Mouse (Mus musculus): ENCODE data around the gene Kat14. TPM values are rescaled to one million over a fixed set of nuclear protein-coding genes. Genes with fewer than 3 reads are reported as not detected.
"Not testable (repeated sequence)": the region's sequence is repeated elsewhere in the genome, so short reads cannot be mapped to it uniquely, and the experiment has no call there.

Kat14 gene
- polyA plus RNA-seq, 1 experiment: 0.91 TPM

DNA sequence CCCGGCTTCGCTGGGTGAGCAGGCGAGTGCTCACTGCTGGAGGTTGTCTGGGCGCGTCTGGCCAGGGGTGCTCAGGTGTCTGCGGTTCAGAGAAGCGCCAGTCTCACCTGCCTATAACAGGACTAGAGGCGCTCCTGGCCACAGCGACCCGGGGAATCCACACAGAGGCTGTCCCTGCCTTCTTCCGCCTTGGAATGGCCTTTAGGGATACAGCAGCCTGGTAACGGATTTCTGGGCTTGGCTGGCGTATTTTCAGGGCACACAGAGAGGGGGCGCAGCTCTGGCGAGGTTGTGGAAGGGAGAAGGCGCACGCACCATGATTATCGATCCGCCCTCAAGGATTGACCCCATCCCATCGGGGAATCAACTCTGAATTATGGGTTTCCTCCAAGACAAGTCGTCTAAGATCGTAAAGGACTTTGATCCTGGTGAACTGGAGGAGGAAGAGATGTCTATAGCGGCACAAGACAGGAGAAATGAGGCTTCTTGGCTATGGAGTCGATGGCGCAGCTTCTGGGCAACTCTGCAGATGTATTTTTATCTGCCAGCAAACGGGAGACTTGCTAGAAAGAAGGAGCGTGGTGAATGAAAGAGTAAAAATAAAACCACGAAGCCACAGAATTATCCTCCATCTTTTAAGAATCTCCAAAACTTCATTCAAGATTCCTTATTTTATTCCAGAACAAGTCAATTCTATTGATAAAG lies 35.5 kb upstream of the Kat14 start:
- Histone ChIP-seq H3K4me3 (replicated peaks) (no peak overlapping the region), H3K4me1 (ENCODE audit: control insufficient read depth) (peaks cover 2% of the 10 kb centered on the region), H3K27me3 (ENCODE audit: control insufficient read depth) (peaks cover 77% of the 10 kb centered on the region), H3K9me3 (ENCODE audit: control insufficient read depth, low read length) (peaks cover 3% of the 10 kb centered on the region; the same call in 1 of the 2 replicates), H3K36me3 (ENCODE audit: control insufficient read depth) (no peaks in the 10 kb centered on the region)
- TF ChIP-seq GATA1 (IDR thresholded peaks at IDR 0.05; ENCODE audit: low read length) (no peak), TAL1 (IDR thresholded peaks at IDR 0.05; ENCODE audit: low read length) (no peak)

DNA sequence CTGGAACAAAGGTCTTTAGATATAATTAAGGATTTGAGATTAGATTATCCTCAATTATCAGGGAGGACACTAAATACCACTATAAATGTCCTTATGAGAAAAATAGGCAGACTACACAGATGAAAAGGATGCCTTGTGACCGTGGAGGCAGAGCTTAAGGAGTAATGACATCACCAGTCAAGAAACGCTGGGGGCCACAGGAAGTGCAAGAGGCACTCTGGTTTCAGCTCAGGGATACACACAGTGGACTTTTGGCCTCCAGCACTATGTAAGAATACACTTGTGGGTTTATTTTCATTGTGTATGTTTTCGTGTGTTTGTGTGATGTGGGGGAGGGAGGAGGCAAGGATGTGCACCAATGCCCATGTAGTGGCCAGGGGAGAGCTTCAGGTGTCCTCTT lies 31.6 kb upstream of the Kat14 start:
- no peak overlapping the region for H3K4me3 ChIP-seq (replicated peaks)

DNA sequence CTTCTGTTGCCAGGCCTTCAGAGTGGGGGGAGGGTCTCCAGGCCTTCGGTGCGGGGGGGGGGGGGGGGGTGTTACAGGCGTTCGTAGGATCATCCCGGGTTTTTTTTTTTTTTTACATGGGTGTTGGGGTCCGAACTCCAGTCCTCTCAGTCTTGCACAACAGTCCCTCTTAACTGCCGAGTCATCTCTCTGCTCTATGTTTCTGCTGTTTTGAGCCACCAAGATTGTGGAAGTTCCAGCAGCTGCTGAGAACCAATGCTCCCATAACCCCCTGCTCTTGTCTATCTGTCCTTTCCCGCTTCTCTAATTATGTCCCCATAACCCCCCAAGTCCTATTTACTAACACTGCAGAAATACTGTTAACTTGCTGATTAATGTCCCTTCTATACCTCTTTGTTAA lies 31.1 kb upstream of the Kat14 start:
- H3K4me1 ChIP-seq (ENCODE audit: control insufficient read depth): no peaks in the 10 kb centered on the region
- H3K36me3 ChIP-seq (ENCODE audit: control insufficient read depth): no peaks in the 10 kb centered on the region
- H3K27me3 ChIP-seq (ENCODE audit: control insufficient read depth): peaks cover 34% of the 10 kb centered on the region
- H3K9me3 ChIP-seq (ENCODE audit: control insufficient read depth, low read length): no peaks in the 10 kb centered on the region; the same call in 1 of the 2 replicates
- TF ChIP-seq GATA1 (IDR thresholded peaks at IDR 0.05; ENCODE audit: low read length) (no peak), TAL1 (IDR thresholded peaks at IDR 0.05; ENCODE audit: low read length) (no peak)
- no peak overlapping the region for H3K4me3 ChIP-seq (replicated peaks)

More for the DNA sequence above, 31.6 kb upstream of the Kat14 start:
- H3K9me3 ChIP-seq (ENCODE audit: control insufficient read depth, low read length): no peaks in the 10 kb centered on the region; the same call in 1 of the 2 replicates
- H3K4me1 ChIP-seq (ENCODE audit: control insufficient read depth): no peaks in the 10 kb centered on the region
- H3K36me3 ChIP-seq (ENCODE audit: control insufficient read depth): no peaks in the 10 kb centered on the region
- TF ChIP-seq TAL1 (IDR thresholded peaks at IDR 0.05; ENCODE audit: low read length): no peak
- H3K27me3 ChIP-seq (ENCODE audit: control insufficient read depth): peaks cover 38% of the 10 kb centered on the region

DNA sequence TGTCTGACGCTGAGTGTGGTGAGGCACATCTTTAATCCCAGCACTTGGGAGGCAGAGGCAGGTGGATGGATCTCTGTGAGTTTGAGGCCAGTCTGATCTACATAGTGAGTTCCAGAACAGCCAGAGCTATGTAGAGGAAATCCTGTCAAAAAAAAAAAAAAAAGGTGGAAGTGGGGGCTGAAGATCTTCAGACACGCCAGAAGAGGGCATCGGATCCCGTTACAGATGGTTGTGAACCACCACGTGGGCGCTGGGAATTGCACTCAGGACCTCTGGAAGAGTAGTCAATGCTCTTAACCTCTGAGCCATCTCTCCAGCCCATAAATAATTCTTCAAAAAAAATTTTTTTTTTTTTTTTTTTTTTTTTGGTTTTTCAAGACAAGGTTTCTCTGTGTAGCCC lies 30.6 kb upstream of the Kat14 start:
- not testable (repeated sequence) for H3K36me3 ChIP-seq (ENCODE audit: control insufficient read depth); H3K4me3 ChIP-seq (replicated peaks); H3K4me1 ChIP-seq (ENCODE audit: control insufficient read depth); H3K9me3 ChIP-seq (ENCODE audit: control insufficient read depth, low read length)
- H3K27me3 ChIP-seq (ENCODE audit: control insufficient read depth): peaks cover 29% of the 10 kb centered on the region

DNA sequence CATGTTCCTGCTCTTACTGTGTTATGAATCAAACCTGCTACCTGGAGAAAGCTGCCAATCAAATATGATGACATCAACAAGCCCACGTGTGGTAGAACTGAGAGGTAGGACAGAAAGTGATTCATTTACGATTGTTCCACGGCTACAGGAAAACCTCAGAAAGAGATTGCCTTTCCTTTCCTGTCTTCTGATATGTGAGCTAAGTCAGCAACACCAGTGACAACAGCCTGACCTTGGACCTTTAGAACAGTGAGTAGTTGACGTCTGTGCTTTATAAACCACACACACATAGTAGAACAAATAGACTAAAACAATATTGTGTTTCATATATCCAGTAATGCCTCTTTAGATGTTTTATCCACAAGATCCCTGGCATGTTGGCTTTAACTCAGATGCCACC lies 25.6 kb upstream of the Kat14 start:
- TF ChIP-seq TAL1 (IDR thresholded peaks at IDR 0.05; ENCODE audit: low read length) (no peak), GATA1 (IDR thresholded peaks at IDR 0.05; ENCODE audit: low read length) (no peak)
- no peak overlapping the region for H3K4me3 ChIP-seq (replicated peaks)
- no peaks in the 10 kb centered on the region for H3K36me3 ChIP-seq (ENCODE audit: control insufficient read depth)

DNA sequence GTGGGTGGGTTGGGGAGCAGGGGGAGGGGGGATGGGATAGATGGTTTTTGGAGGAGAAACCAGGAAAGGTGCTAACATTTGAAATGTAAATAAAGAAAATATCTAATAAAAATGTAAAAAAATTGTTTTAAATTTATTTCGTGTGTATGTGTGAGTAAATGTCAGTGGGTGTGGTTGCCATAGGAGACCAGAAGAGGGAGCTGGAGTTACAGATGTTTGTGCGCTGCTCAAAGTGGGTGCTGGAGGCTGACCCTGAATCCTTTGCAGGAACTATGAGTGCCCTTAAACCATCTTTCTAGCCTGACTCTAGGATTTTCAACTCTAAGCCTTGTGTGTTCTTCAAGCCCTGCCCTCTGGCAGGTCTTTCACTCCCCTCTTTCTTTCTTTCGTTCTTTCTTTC lies 20.3 kb upstream of the Kat14 start:
- H3K4me3 ChIP-seq (replicated peaks): no peak overlapping the region
- no peaks in the 10 kb centered on the region for H3K36me3 ChIP-seq (ENCODE audit: control insufficient read depth)
- TF ChIP-seq GATA1 (IDR thresholded peaks at IDR 0.05; ENCODE audit: low read length) (no peak), TAL1 (IDR thresholded peaks at IDR 0.05; ENCODE audit: low read length) (no peak)
- no peaks in the 10 kb centered on the region for H3K9me3 ChIP-seq (ENCODE audit: control insufficient read depth, low read length)
- no peaks in the 10 kb centered on the region for H3K27me3 ChIP-seq (ENCODE audit: control insufficient read depth)
- no peaks in the 10 kb centered on the region for H3K4me1 ChIP-seq (ENCODE audit: control insufficient read depth)

More for the DNA sequence above, 25.6 kb upstream of the Kat14 start:
- Histone ChIP-seq H3K27me3 (ENCODE audit: control insufficient read depth) (no peaks in the 10 kb centered on the region), H3K4me1 (ENCODE audit: control insufficient read depth) (no peaks in the 10 kb centered on the region), H3K9me3 (ENCODE audit: control insufficient read depth, low read length) (no peaks in the 10 kb centered on the region)

DNA sequence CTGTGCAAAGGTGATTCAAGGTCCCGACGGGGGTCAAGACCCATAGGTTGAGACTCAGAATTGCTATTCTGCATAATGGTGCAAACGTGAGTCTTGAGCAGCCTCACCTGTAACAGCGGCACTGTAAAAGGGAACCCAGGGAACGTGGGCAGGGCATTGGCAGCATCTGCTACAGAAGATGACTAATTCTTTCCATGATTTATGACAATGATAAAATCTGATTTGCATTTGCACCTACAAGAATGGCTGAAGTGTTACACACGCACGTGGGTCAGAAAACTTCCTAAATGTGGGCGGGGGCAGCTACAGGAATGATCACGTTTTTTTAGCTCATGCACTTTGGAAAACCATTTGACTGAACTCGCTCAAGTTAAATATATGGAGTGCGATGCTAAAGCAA lies 15.9 kb upstream of the Kat14 start:
- Histone ChIP-seq H3K4me1 (ENCODE audit: control insufficient read depth) (no peaks in the 10 kb centered on the region), H3K27me3 (ENCODE audit: control insufficient read depth) (peaks cover 2% of the 10 kb centered on the region; the same call in 1 of the 2 replicates), H3K36me3 (ENCODE audit: control insufficient read depth) (no peaks in the 10 kb centered on the region), H3K9me3 (ENCODE audit: control insufficient read depth, low read length) (no peaks in the 10 kb centered on the region), H3K4me3 (replicated peaks) (no peak overlapping the region)
- no peak for TF ChIP-seq TAL1 (IDR thresholded peaks at IDR 0.05; ENCODE audit: low read length)
- TF ChIP-seq GATA1 (IDR thresholded peaks at IDR 0.05; ENCODE audit: low read length): no peak

DNA sequence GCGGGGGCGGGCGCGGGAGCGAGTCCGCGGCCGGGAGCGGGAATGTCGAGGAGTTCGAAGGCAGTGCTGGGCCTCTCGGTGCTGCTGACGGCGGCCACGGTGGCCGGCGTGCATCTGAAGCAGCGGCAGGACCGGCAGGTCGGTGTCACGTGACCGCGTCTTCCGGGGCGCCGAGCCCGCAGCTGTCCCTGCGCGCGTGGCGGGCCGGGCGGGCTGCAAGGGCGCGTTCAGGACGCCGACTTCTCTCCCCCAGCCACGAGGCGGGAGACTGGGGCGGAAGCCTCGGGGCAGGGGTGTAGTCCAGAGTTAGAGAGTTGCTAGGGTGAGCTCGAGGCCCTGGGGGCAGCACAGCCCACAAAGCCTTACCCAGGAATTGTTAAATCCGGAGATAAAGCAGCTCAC lies 238 bp downstream of the Kat14 start:
- Histone ChIP-seq H3K27me3 (ENCODE audit: control insufficient read depth) (no peaks in the 10 kb centered on the region), H3K4me1 (ENCODE audit: control insufficient read depth) (peaks cover 27% of the 10 kb centered on the region), H3K9me3 (ENCODE audit: control insufficient read depth, low read length) (no peaks in the 10 kb centered on the region), H3K4me3 (replicated peaks) (peak overlapping the region; percentile 77), H3K36me3 (ENCODE audit: control insufficient read depth) (peaks cover 16% of the 10 kb centered on the region)
- no peak for TF ChIP-seq GATA1 (IDR thresholded peaks at IDR 0.05; ENCODE audit: low read length)
- no peak for TF ChIP-seq TAL1 (IDR thresholded peaks at IDR 0.05; ENCODE audit: low read length)

DNA sequence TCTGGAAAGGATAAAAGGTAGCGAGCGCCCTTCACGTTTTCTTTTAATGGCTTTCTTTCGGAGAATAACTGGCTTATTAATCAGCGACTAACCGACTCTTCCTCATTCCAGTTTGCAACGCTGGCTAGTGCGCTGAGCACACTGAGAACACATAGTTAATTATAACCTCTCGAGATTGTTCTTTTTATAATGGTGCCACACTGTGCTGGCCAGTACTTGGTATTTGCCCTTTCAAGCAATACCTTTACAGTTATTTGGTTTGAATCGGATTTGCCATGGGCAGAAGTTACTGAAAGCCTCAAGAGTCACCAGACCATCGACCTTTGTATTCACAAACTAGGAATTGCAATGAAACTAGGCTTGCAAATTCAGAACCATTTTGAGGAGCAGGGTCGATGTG lies 728 bp downstream of the Kat14 start:
- peak overlapping the region; percentile 77 for H3K4me3 ChIP-seq (replicated peaks)
- H3K36me3 ChIP-seq (ENCODE audit: control insufficient read depth): peaks cover 21% of the 10 kb centered on the region

DNA sequence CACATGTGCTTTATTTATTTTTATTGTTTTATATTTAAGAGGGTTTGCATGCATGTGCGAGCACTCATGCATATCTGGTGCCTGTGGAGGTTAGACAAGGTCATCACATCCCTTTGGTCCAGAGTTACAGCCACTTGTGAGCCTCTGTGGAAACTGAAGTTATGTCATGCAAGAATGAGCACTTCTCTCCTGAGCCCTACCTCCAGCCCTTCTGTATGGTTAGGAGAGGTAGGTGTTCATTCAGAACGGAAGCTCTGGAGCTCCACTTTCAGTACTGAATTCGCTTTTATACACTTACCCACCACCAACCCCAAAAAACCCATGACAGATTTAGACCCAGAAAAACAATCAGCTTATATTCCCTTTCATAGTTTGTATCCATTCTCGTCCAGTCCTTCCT lies 2.8 kb downstream of the Kat14 start:
- H3K4me1 ChIP-seq (ENCODE audit: control insufficient read depth): peaks cover 27% of the 10 kb centered on the region
- H3K36me3 ChIP-seq (ENCODE audit: control insufficient read depth): peaks cover 38% of the 10 kb centered on the region
- no peaks in the 10 kb centered on the region for H3K9me3 ChIP-seq (ENCODE audit: control insufficient read depth, low read length)
- H3K27me3 ChIP-seq (ENCODE audit: control insufficient read depth): no peaks in the 10 kb centered on the region
- no peak for TF ChIP-seq GATA1 (IDR thresholded peaks at IDR 0.05; ENCODE audit: low read length)
- TF ChIP-seq TAL1 (IDR thresholded peaks at IDR 0.05; ENCODE audit: low read length): no peak
- H3K4me3 ChIP-seq (replicated peaks): no peak overlapping the region

More for the DNA sequence above, 728 bp downstream of the Kat14 start:
- H3K4me1 ChIP-seq (ENCODE audit: control insufficient read depth): peaks cover 27% of the 10 kb centered on the region
- no peaks in the 10 kb centered on the region for H3K9me3 ChIP-seq (ENCODE audit: control insufficient read depth, low read length)
- TF ChIP-seq TAL1 (IDR thresholded peaks at IDR 0.05; ENCODE audit: low read length) (no peak), GATA1 (IDR thresholded peaks at IDR 0.05; ENCODE audit: low read length) (no peak)
- no peaks in the 10 kb centered on the region for H3K27me3 ChIP-seq (ENCODE audit: control insufficient read depth)
